Mouse (Mus musculus) liver, adult 2 months (tissue): Measurements from ENCODE around the gene Slc5a1.

ENCODE experiments used
- CTCF ChIP-seq: fragments of 200-500 bp; IDR thresholded peaks from 2 replicates; pipeline ENCODE4 v1.5.1; 2011; ENCODE audit warnings: low read depth, low read length, control low read depth
- POLR2A ChIP-seq: fragments of 200-500 bp; IDR thresholded peaks from 2 replicates; pipeline ENCODE4 v1.6.1; 2011; ENCODE audit warnings: low read length, control low read depth; ENCODE audit not compliant: insufficient read depth; ENCODE audit errors: extremely low read depth

GRCm38 (mm10) chr5:33210515-33210914, 106.5 kb downstream of the Slc5a1 start:
- no peak for TF ChIP-seq POLR2A
- TF ChIP-seq CTCF: no peak
